Mouse (Mus musculus) thymus, adult 2 months (tissue): ENCODE measurements around the gene Cuedc2.

Source experiments
- CTCF ChIP-seq: fragments of 200-500 bp; IDR thresholded peaks from 2 replicates; pipeline ENCODE4 v1.5.1; 2012; ENCODE audit warnings: mild to moderate bottlenecking, control low read depth, low read length, moderate library complexity, borderline replicate concordance; ENCODE audit not compliant: control insufficient read depth, poor library complexity, insufficient read depth; ENCODE audit errors: extremely low read depth
- POLR2A ChIP-seq: fragments of 200-500 bp; IDR thresholded peaks from 2 replicates; pipeline ENCODE4 v1.6.1; 2012; ENCODE audit warnings: mild to moderate bottlenecking, low read length, control low read depth, moderate library complexity; ENCODE audit not compliant: control insufficient read depth, poor library complexity, insufficient read depth; ENCODE audit errors: extremely low read depth

DNA sequence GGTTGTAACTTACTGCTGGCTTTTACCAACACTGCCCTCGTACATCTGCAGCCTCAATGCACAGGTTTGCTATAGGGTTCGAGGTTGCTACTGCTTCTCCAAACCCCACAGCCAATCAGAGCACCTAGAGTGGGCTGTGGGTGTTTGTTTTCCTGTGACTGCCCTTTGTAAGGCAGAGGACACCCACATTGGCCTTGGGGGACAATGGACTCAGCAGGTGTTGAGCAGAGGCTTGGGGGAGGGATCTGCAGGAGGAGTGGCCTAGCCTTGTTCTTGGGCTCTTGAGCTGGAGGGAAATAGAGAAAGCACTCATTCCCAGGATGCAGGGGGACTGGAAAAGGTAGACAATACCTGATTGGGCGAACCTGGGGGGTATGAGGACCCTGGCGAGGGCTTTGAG is 19.9 kb upstream of the Cuedc2 start:
- TF ChIP-seq CTCF (no peak), POLR2A (no peak)
